Mouse (Mus musculus) midbrain, embryonic 10.5 days (tissue): Measurements from ENCODE around the gene Lgr4. TPM values are rescaled to one million over a fixed set of nuclear protein-coding genes. Genes with fewer than 3 reads are reported as not detected.

Experiments
- DNase-seq: peaks from one replicate; pipeline ENCODE4 v3.0.0-alpha.2; 2017; ENCODE audit warnings: low spot score
- H3K27ac ChIP-seq: fragments of 300-500 bp; sonication (generic); replicated peaks from 2 replicates; pipeline ENCODE4 v1.5.1; 2016; ENCODE audit warnings: mild to moderate bottlenecking
- H3K27me3 ChIP-seq: fragments of 300-500 bp; sonication (generic); 2 replicates; pipeline ENCODE4 v1.6.1; 2016; ENCODE audit warnings: low read depth, mild to moderate bottlenecking; ENCODE audit not compliant: poor library complexity, severe bottlenecking
- H3K36me3 ChIP-seq: fragments of 300-500 bp; sonication (generic); 2 replicates; pipeline ENCODE4 v1.6.1; 2016; ENCODE audit warnings: mild to moderate bottlenecking, moderate library complexity
- H3K4me1 ChIP-seq: fragments of 300-500 bp; sonication (generic); 2 replicates; pipeline ENCODE4 v1.6.1; 2016
- H3K4me3 ChIP-seq: fragments of 300-500 bp; sonication (generic); 2 replicates; pipeline ENCODE4 v1.5.1; 2016; ENCODE audit warnings: mild to moderate bottlenecking, moderate library complexity
- H3K9me3 ChIP-seq: fragments of 300-500 bp; sonication (generic); replicated peaks from 2 replicates; pipeline ENCODE4 v1.6.1; 2016; ENCODE audit warnings: mild to moderate bottlenecking
- WGBS: fragments of 180-500 bp; shearing (Covaris S2); methylation state at CpG from one replicate; pipeline ENCODE4 v1.1.7; 2016; 5-methylcytosine and 5-hydroxymethylcytosine counted together
- polyA plus RNA-seq: library from polyadenylated mRNA; unstranded; fragments of >200 nt; fragmentation: Nextera tagmentation; extraction: Ambion mirVana; gene quantifications from 2 replicates; pipeline ENCODE4 v1.2.1, GENCODE M21; 2016

Gene Lgr4
- polyA plus RNA-seq, 1 experiment from 2014 or later: 12.7 TPM

DNA sequence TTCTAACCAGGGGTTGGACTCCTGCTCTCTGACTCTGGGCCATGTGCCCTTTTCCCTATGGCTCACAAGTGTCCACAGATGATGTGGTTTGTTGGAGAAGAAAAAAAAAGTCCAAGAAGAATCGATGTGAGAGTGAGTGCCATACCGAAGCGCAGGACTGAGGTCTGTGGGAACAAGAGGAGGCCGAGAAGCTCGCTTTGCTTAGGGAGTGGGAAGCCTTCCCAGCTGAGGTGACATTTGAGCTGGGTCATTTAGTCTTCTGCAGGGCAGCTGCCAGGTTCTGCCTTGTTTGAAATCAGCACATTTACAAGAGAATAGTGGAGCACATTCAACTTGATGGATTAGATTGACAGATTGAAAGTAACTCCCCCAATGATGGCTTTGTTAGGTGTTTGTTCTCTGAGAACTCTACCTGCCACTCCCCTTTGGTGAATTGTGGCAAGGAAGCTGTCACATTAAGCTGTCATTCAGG is 24.6 kb downstream of the Lgr4 start:
- peak; percentile 65 for DNase-seq
- WGBS: 13% methylated on average over 5 of the region's 5 CpGs
- Histone ChIP-seq H3K4me1 (peaks cover 52% of the 10 kb centered on the region), H3K36me3 (0 out of 2 replicates have a peak, but pooled peaks cover 3% of the 10 kb centered on the region), H3K4me3 (peak overlapping the region; percentile 16), H3K27ac (peak overlapping the region; percentile 77), H3K27me3 (peaks cover 62% of the 10 kb centered on the region), H3K9me3 (no peaks in the 10 kb centered on the region)

DNA sequence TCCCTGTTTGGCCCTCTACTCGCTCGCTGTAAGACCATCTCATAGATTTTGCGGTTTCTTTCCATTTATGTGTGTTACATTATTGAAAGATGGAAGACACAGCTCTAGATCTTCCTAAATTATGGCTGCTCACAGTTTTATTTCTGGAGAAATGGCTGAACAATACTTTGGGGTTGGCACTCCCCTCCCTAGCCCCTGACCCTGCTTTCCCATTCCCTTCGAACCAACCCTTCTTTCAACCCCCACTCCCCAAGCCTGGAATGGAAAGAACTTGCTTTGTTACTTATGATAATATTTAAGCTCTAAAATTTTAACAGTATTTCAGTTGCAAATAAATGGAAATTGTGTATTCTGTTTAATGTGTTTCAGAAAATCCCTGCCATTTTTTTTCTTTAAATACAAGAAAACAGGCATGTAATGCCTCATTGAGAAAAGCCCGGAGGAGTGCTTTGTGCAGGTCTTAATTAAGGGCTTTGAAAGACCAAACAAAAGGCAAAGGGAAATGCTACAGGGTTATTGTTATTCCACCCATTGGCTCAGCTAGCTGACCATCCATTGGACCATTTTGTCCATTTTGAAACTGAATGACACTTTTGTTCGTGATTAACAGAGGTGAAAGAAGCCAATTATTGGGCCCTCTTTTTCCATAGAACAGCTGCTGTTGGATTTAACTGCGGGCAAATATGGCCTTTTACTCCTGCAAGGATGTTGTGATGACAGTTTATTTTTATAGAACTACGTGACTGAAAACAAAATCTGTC is 25.5 kb downstream of the Lgr4 start:
- Histone ChIP-seq H3K36me3 (0 out of 2 replicates have a peak, but pooled peaks cover 3% of the 10 kb centered on the region), H3K9me3 (no peaks in the 10 kb centered on the region), H3K4me1 (peaks cover 52% of the 10 kb centered on the region), H3K27ac (peak overlapping the region; percentile 77), H3K4me3 (peak overlapping the region; percentile 16), H3K27me3 (peaks cover 66% of the 10 kb centered on the region)
- WGBS: 26% methylated on average over 8 of the region's 8 CpGs
- peak; percentile 29 for DNase-seq

DNA sequence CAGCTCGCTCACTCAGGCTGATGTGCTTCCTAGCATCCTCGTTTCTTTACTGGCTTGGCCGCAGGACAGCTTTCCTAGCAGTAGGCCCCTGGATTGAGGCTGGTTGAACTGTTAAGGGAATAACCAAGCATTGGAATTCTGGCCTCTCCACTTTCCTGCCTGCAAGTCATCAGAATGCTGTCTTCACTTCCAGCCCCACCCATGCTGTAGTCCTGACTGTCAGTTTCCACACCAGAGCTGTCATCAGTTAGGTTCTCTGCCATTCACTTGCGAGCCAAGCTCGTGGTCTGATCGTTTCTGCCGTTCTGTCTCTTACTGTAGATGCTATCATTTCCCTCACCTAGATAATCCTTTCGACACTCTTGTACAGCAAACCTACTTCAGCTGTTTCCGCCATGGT is 27.5 kb downstream of the Lgr4 start:
- peaks cover 63% of the 10 kb centered on the region for H3K27me3 ChIP-seq
- no peaks in the 10 kb centered on the region for H3K36me3 ChIP-seq
- peak overlapping the region; percentile 77 for H3K27ac ChIP-seq
- 0 out of 2 replicates have a peak overlapping the region, but pooled peaks have one; percentile 16 for H3K4me3 ChIP-seq
- H3K9me3 ChIP-seq: no peaks in the 10 kb centered on the region
- no peak for DNase-seq
- peaks cover 56% of the 10 kb centered on the region for H3K4me1 ChIP-seq
- 80% methylated on average over 9 of the region's 9 CpGs for WGBS

DNA sequence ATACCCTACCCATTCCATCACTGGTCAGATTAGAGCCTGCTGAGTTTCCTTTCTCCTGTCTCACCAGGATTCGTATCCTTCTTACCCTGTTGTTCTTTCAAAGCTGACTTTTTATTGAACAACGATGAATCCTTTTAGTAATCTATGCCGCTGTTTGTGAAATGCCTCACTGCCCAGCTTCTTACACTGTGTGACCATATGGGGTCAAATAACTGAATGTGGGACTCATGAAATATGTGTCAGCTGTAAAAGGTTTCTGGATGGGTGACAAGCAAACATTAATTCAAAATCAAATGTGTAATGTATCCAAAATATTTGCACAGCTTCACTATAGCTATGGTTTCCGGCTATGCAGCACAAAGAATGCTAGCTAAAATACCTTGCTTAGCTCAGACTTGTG is 28.1 kb downstream of the Lgr4 start:
- DNase-seq: no peak
- Histone ChIP-seq H3K36me3 (no peaks in the 10 kb centered on the region), H3K9me3 (no peaks in the 10 kb centered on the region), H3K27me3 (peaks cover 60% of the 10 kb centered on the region), H3K4me1 (peaks cover 56% of the 10 kb centered on the region), H3K27ac (no peak overlapping the region), H3K4me3 (no peak overlapping the region)
- 60% methylated on average over 4 of the region's 4 CpGs for WGBS

DNA sequence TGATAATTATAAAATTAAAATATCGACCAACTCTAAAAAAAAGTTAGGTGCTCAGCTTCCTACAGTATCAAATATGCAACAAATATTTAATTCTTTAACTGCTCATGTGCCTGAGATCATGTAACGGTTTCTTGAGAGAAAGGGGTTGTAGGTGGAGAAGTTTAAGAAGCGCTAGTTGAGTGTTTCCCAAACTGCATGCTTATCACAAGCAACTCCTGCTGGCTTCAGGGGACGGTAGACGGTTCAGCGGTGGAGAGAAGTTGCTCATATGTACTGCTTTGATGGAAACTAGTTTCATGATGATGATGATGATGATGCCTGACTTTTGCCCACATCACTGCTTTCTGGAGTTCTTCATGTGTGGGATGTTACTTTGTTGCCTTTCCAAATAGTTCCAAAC is 29.0 kb downstream of the Lgr4 start:
- WGBS: 96% methylated on average over 6 of the region's 6 CpGs
- H3K27me3 ChIP-seq: peaks cover 60% of the 10 kb centered on the region
- no peak overlapping the region for H3K27ac ChIP-seq
- peaks cover 60% of the 10 kb centered on the region for H3K4me1 ChIP-seq
- H3K36me3 ChIP-seq: no peaks in the 10 kb centered on the region
- DNase-seq: no peak
- no peak overlapping the region for H3K4me3 ChIP-seq
- no peaks in the 10 kb centered on the region for H3K9me3 ChIP-seq

DNA sequence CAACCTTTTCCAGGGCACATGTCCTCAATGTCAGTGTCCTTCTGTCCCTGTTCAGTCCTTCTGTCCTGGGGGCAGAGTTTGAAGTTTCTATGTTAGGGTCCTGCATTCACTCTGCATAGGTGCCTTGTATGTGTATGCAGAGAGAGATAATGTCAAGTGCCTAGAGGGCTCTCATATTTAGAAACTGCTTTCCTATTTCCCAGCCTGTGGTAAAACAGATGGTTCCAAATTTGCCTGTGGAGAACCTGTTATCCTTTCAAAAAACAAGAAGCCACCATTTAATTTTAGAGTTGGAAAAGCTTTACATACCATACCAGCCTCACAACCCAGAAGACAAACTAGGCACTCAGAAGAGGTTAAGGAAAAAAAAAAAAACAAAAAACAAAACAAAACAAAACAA is 32.1 kb downstream of the Lgr4 start:
- H3K4me3 ChIP-seq: no peak overlapping the region
- DNase-seq: no peak
- no peaks in the 10 kb centered on the region for H3K9me3 ChIP-seq
- H3K36me3 ChIP-seq: no peaks in the 10 kb centered on the region
- peaks cover 53% of the 10 kb centered on the region for H3K4me1 ChIP-seq
- no peak overlapping the region for H3K27ac ChIP-seq
- peaks cover 63% of the 10 kb centered on the region for H3K27me3 ChIP-seq

DNA sequence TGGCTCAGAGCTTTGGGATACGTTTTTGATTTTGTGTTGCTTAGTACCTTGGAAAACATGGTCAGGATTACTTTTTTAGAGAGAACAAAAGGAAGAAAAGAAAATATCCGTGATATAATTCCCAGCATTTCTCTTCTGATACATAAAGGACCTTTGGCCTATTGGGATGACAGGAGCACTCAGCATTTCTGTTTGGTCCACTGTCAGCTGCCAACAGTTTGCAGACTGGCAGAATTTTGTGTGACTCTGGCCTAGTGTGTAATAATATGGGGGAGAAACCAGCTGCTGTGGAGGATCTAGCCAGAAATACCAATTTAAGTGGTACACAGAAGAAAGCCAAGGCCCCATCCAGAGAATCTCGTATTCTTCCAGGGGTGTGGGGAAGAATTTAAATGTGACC is 32.9 kb downstream of the Lgr4 start:
- DNase-seq: no peak
- Histone ChIP-seq H3K27me3 (peaks cover 56% of the 10 kb centered on the region), H3K27ac (no peak overlapping the region), H3K36me3 (no peaks in the 10 kb centered on the region), H3K4me3 (no peak overlapping the region), H3K4me1 (peaks cover 53% of the 10 kb centered on the region), H3K9me3 (no peaks in the 10 kb centered on the region)
- 79% methylated on average over 3 of the region's 3 CpGs for WGBS

DNA sequence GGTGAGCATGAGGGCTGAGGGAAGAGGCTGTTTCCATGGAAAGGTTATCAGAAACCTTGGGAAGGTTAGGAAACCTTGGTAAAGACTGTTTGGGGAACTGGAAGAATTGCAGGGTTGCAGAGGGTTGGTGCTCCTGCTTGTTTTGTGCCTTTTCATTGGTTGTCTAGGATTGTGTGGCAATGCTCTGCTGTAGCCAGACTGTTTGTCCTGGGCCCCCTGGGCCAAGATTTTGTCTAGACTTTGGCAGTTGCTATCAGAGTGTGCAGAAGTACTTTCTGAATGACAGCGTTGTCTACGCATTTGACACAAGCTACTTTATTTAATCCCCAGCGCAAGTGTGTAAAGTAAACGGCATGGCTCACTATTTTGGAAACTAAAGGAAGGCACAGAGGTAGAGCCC is 33.6 kb downstream of the Lgr4 start:
- Histone ChIP-seq H3K36me3 (no peaks in the 10 kb centered on the region), H3K9me3 (no peaks in the 10 kb centered on the region), H3K27me3 (peaks cover 48% of the 10 kb centered on the region), H3K4me1 (peaks cover 57% of the 10 kb centered on the region), H3K4me3 (no peak overlapping the region), H3K27ac (no peak overlapping the region)
- WGBS: 83% methylated on average over 4 of the region's 4 CpGs
- no peak for DNase-seq

DNA sequence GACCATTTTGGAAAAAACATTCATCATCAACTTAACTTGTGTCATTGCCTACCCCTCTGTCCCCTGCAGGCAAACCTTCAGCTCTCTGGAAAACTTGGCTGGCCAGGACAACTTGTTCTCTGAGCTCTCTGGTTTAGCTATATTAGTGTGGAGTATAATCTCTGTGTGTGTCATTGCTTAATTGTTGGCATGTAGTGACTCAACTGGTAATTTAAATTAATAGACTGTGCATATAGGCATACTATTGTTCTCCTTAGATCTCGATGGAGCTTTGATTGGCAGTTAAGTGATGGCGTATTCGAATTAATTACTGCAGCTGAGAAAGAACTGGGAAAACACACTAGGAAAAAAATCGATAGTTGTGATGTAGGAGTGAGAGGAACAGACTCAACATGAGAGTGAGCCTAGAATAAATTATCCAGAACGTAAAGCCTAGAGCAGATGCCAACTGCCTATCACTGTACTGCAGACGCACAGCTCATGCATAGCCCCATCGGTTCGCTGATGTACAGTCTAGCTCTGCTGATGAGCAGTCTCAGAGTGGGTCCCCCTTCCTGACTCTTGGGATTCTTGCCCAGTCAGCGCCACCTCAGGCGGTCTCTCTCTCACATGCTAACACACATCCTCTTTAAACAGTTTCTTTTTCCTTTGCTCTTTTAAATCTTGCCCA is 35.7 kb downstream of the Lgr4 start:
- peaks cover 68% of the 10 kb centered on the region for H3K4me1 ChIP-seq
- no peaks in the 10 kb centered on the region for H3K36me3 ChIP-seq
- H3K4me3 ChIP-seq: no peak overlapping the region
- no peaks in the 10 kb centered on the region for H3K9me3 ChIP-seq
- no peak overlapping the region for H3K27ac ChIP-seq
- 89% methylated on average over 10 of the region's 10 CpGs for WGBS
- no peak for DNase-seq
- H3K27me3 ChIP-seq: peaks cover 27% of the 10 kb centered on the region; the same call in 1 of the 2 replicates

DNA sequence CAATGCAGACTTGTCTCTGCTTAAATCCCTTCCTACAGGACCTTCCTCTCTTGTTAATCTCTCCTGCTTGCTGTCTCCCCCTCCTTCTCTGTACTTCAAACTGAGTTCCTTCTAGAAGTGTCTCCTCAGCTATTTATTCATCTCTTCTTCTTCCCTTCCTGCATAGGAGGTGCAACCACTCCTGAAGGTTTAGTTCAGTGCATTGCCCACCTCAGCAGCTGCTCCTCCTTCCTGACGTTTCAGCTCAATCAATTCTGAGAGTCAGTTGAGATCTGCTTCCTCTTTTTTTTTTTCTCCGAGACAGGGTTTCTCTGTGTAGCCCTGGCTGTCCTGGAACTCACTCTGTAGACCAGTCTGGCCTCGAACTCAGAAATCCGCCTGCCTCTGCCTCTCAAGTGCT is 36.4 kb downstream of the Lgr4 start:
- no peak overlapping the region; the same call in 1 of the 2 replicates for H3K27ac ChIP-seq
- no peaks in the 10 kb centered on the region for H3K36me3 ChIP-seq
- H3K9me3 ChIP-seq: no peaks in the 10 kb centered on the region
- H3K4me3 ChIP-seq: no peak overlapping the region
- no peak for DNase-seq
- peaks cover 22% of the 10 kb centered on the region; the same call in 1 of the 2 replicates for H3K27me3 ChIP-seq
- H3K4me1 ChIP-seq: peaks cover 73% of the 10 kb centered on the region
- WGBS: 81% methylated on average over 4 of the region's 4 CpGs

DNA sequence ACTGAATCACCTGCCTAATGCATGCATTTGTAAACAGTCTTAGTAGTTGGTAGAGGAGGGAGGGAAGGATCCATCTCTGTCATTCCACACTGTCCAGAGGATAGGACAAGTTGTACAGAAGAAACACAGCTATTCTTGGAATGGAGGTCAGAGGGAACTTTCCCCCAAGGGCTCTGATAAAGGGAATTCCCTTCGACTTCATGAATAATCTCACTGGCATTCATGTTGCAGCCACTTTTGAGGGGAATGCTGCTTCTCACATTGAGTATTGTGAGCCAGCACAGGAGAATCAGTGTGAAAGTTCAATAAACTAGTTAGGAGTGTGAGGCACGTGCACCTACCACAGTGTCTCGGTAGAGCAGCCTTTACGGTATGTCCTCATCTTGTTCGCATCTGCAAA is 37.6 kb downstream of the Lgr4 start:
- Histone ChIP-seq H3K4me1 (peaks cover 79% of the 10 kb centered on the region), H3K4me3 (no peak overlapping the region), H3K36me3 (no peaks in the 10 kb centered on the region), H3K27me3 (peaks cover 15% of the 10 kb centered on the region; the same call in 1 of the 2 replicates), H3K9me3 (no peaks in the 10 kb centered on the region), H3K27ac (0 out of 2 replicates have a peak overlapping the region, but pooled peaks have one; percentile 38)
- DNase-seq: no peak
- 77% methylated on average over 5 of the region's 5 CpGs for WGBS

DNA sequence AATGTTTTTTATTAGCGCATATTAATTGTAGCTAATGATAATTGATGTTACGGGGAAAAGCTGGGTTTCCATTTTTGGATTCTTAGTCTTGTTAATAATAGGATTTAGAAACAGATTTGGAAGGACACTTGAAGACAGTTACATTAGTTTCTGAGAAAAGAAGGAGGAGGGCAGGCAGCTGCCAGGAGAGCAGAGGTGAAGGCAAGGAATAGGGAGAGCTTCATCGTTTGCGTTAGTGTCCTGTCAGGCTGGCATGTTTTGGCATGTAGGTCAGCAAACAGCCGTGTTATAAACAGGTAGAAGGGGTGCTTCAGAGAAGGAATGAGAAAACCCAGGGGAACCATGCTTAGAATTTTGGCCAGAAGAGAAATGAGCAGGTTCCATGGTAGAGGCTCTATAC is 38.5 kb downstream of the Lgr4 start:
- Histone ChIP-seq H3K4me3 (no peak overlapping the region), H3K4me1 (peaks cover 79% of the 10 kb centered on the region), H3K27me3 (peaks cover 12% of the 10 kb centered on the region; the same call in 1 of the 2 replicates), H3K27ac (no peak overlapping the region), H3K36me3 (no peaks in the 10 kb centered on the region), H3K9me3 (no peaks in the 10 kb centered on the region)
- DNase-seq: no peak
- WGBS: 90% methylated on average over 5 of the region's 5 CpGs

DNA sequence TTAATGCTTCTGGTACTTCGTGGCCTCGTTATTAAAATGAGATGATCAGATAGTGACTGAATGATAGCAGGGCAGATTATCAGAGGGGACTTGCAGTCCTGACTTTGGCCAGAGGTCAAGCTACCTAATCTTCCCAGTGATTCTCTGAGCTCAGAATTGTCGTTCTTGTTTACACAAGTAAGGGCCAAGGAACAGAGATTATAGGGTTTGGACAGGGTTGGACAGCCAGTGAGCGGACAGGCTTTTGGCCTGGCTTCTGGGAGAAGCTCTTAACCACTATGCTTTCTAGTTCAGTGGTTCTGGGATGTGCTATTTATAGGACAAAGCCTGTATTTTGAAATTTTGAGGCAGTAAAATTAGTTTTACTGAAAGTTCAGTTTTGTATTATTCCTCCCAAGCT is 39.3 kb downstream of the Lgr4 start:
- WGBS: 65% methylated on average over 4 of the region's 4 CpGs
- Histone ChIP-seq H3K4me3 (no peak overlapping the region), H3K4me1 (peaks cover 80% of the 10 kb centered on the region), H3K9me3 (no peaks in the 10 kb centered on the region), H3K27me3 (peaks cover 12% of the 10 kb centered on the region; the same call in 1 of the 2 replicates), H3K36me3 (no peaks in the 10 kb centered on the region), H3K27ac (no peak overlapping the region)
- no peak for DNase-seq
